Mouse (Mus musculus) CH12.LX (cell line): ENCODE measurements around the gene Mtx3.

Source experiments
- CTCF ChIP-seq, 2 experiments: IDR thresholded peaks in 1 of 2; conservative IDR thresholded peaks in 1 of 2; 2 replicates each; pipeline ENCODE4 v1.5.1; 2011 to 2012; ENCODE audit warnings: low read depth in 2 of 2, low read length in 2 of 2, improper control_type of control experiment in 1 of 2, inconsistent platforms in 1 of 2, mild to moderate bottlenecking in 1 of 2, moderate library complexity in 1 of 2
- GABPA ChIP-seq: IDR thresholded peaks from 2 replicates; pipeline ENCODE4 v1.6.1; 2012; ENCODE audit warnings: low read depth, low read length, improper control_type of control experiment, inconsistent platforms; ENCODE audit not compliant: insufficient replicate concordance
- HCFC1 ChIP-seq: IDR thresholded peaks from 2 replicates; pipeline ENCODE4 v1.6.1; 2012; ENCODE audit warnings: low read depth, mild to moderate bottlenecking, inconsistent platforms, low read length, improper control_type of control experiment
- MAX ChIP-seq: IDR thresholded peaks from 2 replicates; pipeline ENCODE4 v1.6.1; 2011; ENCODE audit warnings: low read length, improper control_type of control experiment
- MEF2A ChIP-seq: IDR thresholded peaks from 2 replicates; pipeline ENCODE4 v1.6.1; 2014; ENCODE audit warnings: low read depth, mild to moderate bottlenecking, inconsistent platforms, low read length, improper control_type of control experiment, borderline replicate concordance
- MYC ChIP-seq: IDR thresholded peaks from 2 replicates; pipeline ENCODE4 v1.6.1; 2011; ENCODE audit warnings: low read depth, mild to moderate bottlenecking, improper control_type of control experiment, low read length
- PAX5 ChIP-seq: IDR thresholded peaks from 2 replicates; pipeline ENCODE4 v1.6.1; 2012; ENCODE audit warnings: low read length, inconsistent platforms, mixed read lengths
- POLR2A ChIP-seq: IDR thresholded peaks from 2 replicates; pipeline ENCODE4 v1.6.1; 2011; ENCODE audit warnings: low read depth, mild to moderate bottlenecking, improper control_type of control experiment, low read length
- POLR2AphosphoS2 ChIP-seq: IDR thresholded peaks from 2 replicates; pipeline ENCODE4 v1.6.1; 2011; ENCODE audit warnings: low read depth, low read length, improper control_type of control experiment
- USF1 ChIP-seq: IDR thresholded peaks from 2 replicates; pipeline ENCODE4 v1.6.1; 2014; ENCODE audit warnings: low read depth, mild to moderate bottlenecking, inconsistent platforms, low read length, improper control_type of control experiment
- USF2 ChIP-seq: conservative IDR thresholded peaks from 2 replicates; pipeline ENCODE4 v1.6.1; 2011; ENCODE audit warnings: low read depth, low read length, improper control_type of control experiment
- ZKSCAN1 ChIP-seq: IDR thresholded peaks from 2 replicates; pipeline ENCODE4 v1.6.1; 2012; ENCODE audit warnings: low read depth, inconsistent platforms, low read length, improper control_type of control experiment, borderline replicate concordance
- ZMIZ1 ChIP-seq: IDR thresholded peaks from 2 replicates; pipeline ENCODE4 v1.6.1; 2012; ENCODE audit warnings: low read depth, mild to moderate bottlenecking, inconsistent platforms, low read length, improper control_type of control experiment

GRCm38 (mm10) chr13:92848002-92848401, 3.4 kb downstream of the Mtx3 start:
- TF ChIP-seq USF2 (no peak), CTCF (conservative IDR thresholded peaks at IDR 0.05 in 1 of 2, IDR thresholded peaks at IDR 0.05 in 1 of 2; ENCODE audit: low read depth in 2 of 2, low read length in 2 of 2) (no peak), USF1 (no peak), HCFC1 (no peak), POLR2AphosphoS2 (no peak), MAX (no peak), ZKSCAN1 (no peak), PAX5 (no peak), GABPA (no peak), MEF2A (no peak), POLR2A (no peak), MYC (no peak), ZMIZ1 (no peak)
